Mouse (Mus musculus) liver, postnatal 0 days (tissue): ENCODE measurements around the gene Pmp22. TPM values are rescaled to one million over a fixed set of nuclear protein-coding genes. Genes with fewer than 3 reads are reported as not detected.
A peak's percentile ranks its signal among the peaks of the same experiment; 100 is the strongest.

Experiments
- ATAC-seq: fragments of 200-750 bp; cut with Nextera tagmentation; 2 replicates; pipeline ENCODE4 v1.8.0; 2017; ENCODE audit warnings: mild to moderate bottlenecking, moderate library complexity
- DNase-seq: peaks from one replicate; pipeline ENCODE4 v3.0.0-alpha.2; 2016
- H3K27ac ChIP-seq: fragments of 300-500 bp; sonication (generic); 2 replicates; pipeline ENCODE4 v1.5.1; 2014; ENCODE audit warnings: antibody characterized with exemption, moderate library complexity, mild to moderate bottlenecking, low read depth
- H3K27me3 ChIP-seq: fragments of 300-500 bp; sonication (generic); 2 replicates; pipeline ENCODE4 v1.6.1; 2014; ENCODE audit warnings: low read length, control low read depth, mixed read lengths; ENCODE audit not compliant: insufficient read depth
- H3K36me3 ChIP-seq: fragments of 300-500 bp; sonication (generic); replicated peaks from 2 replicates; pipeline ENCODE4 v1.6.1; 2014; ENCODE audit warnings: mild to moderate bottlenecking, control low read depth, low read length, moderate library complexity, mixed read lengths; ENCODE audit not compliant: insufficient read depth
- H3K4me1 ChIP-seq: fragments of 300-500 bp; sonication (generic); 2 replicates; pipeline ENCODE4 v1.6.1; 2014; ENCODE audit warnings: antibody characterized with exemption, mild to moderate bottlenecking, control low read depth; ENCODE audit not compliant: insufficient read depth
- H3K4me2 ChIP-seq: fragments of 300-500 bp; sonication (generic); 2 replicates; pipeline ENCODE4 v1.6.1; 2014; ENCODE audit warnings: low read depth, mild to moderate bottlenecking, low read length, moderate library complexity, mixed read lengths
- H3K4me3 ChIP-seq: fragments of 300-500 bp; sonication (generic); 2 replicates; pipeline ENCODE4 v1.5.1; 2014; ENCODE audit warnings: low read depth, low read length
- H3K9ac ChIP-seq: fragments of 300-500 bp; sonication (generic); replicated peaks from 2 replicates; pipeline ENCODE4 v1.6.1; 2014; ENCODE audit warnings: mild to moderate bottlenecking, moderate library complexity
- H3K9me3 ChIP-seq: fragments of 300-500 bp; sonication (generic); 2 replicates; pipeline ENCODE4 v1.6.1; 2016; ENCODE audit warnings: mild to moderate bottlenecking, control low read depth, low read length, mixed read lengths
- CTCF ChIP-seq: sonication (generic); IDR thresholded peaks from 2 replicates; pipeline ENCODE4 v1.5.1; 2016; ENCODE audit warnings: antibody characterized with exemption, low read depth
- EP300 ChIP-seq: IDR thresholded peaks from 2 replicates; pipeline ENCODE4 v1.6.1; 2016; ENCODE audit warnings: antibody characterized with exemption, low read depth, mild to moderate bottlenecking
- WGBS: fragments of 180-500 bp; shearing (Covaris S2); extraction: QIAGEN DNeasy Blood & Tissue Kit; methylation state at CpG from one replicate; pipeline ENCODE4 v1.1.7; 2014; ENCODE audit not compliant: insufficient replicate concordance; 5-methylcytosine and 5-hydroxymethylcytosine counted together
- polyA plus RNA-seq: library from polyadenylated mRNA; unstranded; fragments of >200 nt; fragmentation: Nextera tagmentation; extraction: Ambion mirVana; gene quantifications from 2 replicates; pipeline ENCODE4 v1.2.1, GENCODE M21; 2015

The Pmp22 gene
- polyA plus RNA-seq, 1 experiment from 2014 or later: 12.9 TPM

- Histone ChIP-seq H3K27ac (no peak overlapping the region), H3K9ac (no peak overlapping the region)
- 27% methylated on average over 4 of the region's 4 CpGs for WGBS
Observed at GRCm38 (mm10) chr11:63124316-63124715, 4.5 kb upstream of the Pmp22 start.

DNA sequence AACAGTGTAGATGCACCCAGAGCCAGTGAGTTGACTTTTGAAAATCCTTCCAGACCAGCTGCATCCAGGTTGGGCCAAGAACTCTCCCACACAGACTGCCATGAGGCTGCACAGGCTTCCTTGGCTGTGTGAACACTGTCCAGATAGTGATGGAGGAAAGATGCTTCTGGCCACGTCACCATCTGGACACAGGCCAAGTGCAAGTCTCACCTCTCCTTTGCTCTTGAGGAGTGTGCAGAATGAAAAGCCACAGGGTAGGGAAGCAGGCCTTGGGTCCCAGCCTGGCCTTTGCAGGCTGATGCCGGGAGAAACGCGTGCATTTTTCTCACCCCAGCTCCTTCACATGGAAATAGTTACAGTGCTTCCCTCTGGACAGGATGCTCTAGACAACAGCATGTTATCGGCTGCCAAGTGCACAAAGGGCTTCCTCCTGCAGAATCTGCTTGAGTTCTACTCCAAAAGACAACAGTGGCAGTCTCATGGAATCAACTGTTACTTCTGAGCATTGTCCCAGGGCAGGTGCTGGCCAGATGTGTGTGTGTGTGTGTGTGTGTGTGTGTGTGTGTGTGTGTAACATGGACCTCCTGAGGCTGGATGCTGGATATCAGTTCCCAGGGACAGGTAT, 2.8 kb upstream of the Pmp22 start:
- H3K36me3 ChIP-seq: no peaks in the 10 kb centered on the region
- peaks cover 4% of the 10 kb centered on the region; the same call in 1 of the 2 replicates for H3K4me1 ChIP-seq
- no peaks in the 10 kb centered on the region for H3K9me3 ChIP-seq
- ATAC-seq (no peak), DNase-seq (no peak)
- H3K4me2 ChIP-seq: no peak overlapping the region
- no peak for TF ChIP-seq EP300
- no peak for TF ChIP-seq CTCF
- WGBS: 56% methylated on average over 5 of the region's 5 CpGs
- H3K9ac ChIP-seq: no peak overlapping the region
- H3K27ac ChIP-seq: no peak overlapping the region
- peaks cover 2% of the 10 kb centered on the region; the same call in 1 of the 2 replicates for H3K27me3 ChIP-seq
- no peak overlapping the region for H3K4me3 ChIP-seq

More at GRCm38 (mm10) chr11:63124316-63124715, 4.5 kb upstream of the Pmp22 start:
- 0 out of 2 replicates have a peak, but pooled peaks cover under 1% of the 10 kb centered on the region for H3K4me1 ChIP-seq
- no peak overlapping the region for H3K4me2 ChIP-seq
- DNase-seq (no peak), ATAC-seq (no peak)
- TF ChIP-seq CTCF (peak; percentile 39), EP300 (no peak)
- H3K27me3 ChIP-seq: no peaks in the 10 kb centered on the region
- no peaks in the 10 kb centered on the region for H3K9me3 ChIP-seq
- no peak overlapping the region for H3K4me3 ChIP-seq
- no peaks in the 10 kb centered on the region for H3K36me3 ChIP-seq

GRCm38 (mm10) chr11:63126976-63127375, 1.8 kb upstream of the Pmp22 start:
- ATAC-seq (no peak), DNase-seq (no peak)
- Histone ChIP-seq H3K4me3 (no peak overlapping the region), H3K9ac (no peak overlapping the region), H3K27ac (no peak overlapping the region), H3K27me3 (peaks cover 12% of the 10 kb centered on the region), H3K4me2 (no peak overlapping the region), H3K36me3 (no peaks in the 10 kb centered on the region), H3K9me3 (no peaks in the 10 kb centered on the region), H3K4me1 (peaks cover 6% of the 10 kb centered on the region; the same call in 1 of the 2 replicates)
- WGBS: 62% methylated on average over 8 of the region's 8 CpGs
- no peak for TF ChIP-seq EP300

- WGBS: 75% methylated on average over 4 of the region's 4 CpGs
- TF ChIP-seq EP300: no peak
- no peak for TF ChIP-seq CTCF
- DNase-seq (no peak), ATAC-seq (no peak)
- no peak overlapping the region for H3K4me2 ChIP-seq
- no peak overlapping the region for H3K9ac ChIP-seq
- H3K9me3 ChIP-seq: no peaks in the 10 kb centered on the region
- peaks cover 6% of the 10 kb centered on the region; the same call in 1 of the 2 replicates for H3K4me1 ChIP-seq
- no peaks in the 10 kb centered on the region for H3K36me3 ChIP-seq
- H3K4me3 ChIP-seq: no peak overlapping the region
- H3K27ac ChIP-seq: no peak overlapping the region
- peaks cover 13% of the 10 kb centered on the region for H3K27me3 ChIP-seq
Observed at GRCm38 (mm10) chr11:63127513-63127912, 1.3 kb upstream of the Pmp22 start.

GRCm38 (mm10) chr11:63129375-63129774, 593 bp downstream of the Pmp22 start:
- Histone ChIP-seq H3K36me3 (no peaks in the 10 kb centered on the region; the same call in 1 of the 2 replicates), H3K9me3 (no peaks in the 10 kb centered on the region), H3K9ac (no peak overlapping the region), H3K27me3 (peaks cover 21% of the 10 kb centered on the region), H3K4me1 (peaks cover 6% of the 10 kb centered on the region; the same call in 1 of the 2 replicates), H3K4me2 (no peak overlapping the region), H3K4me3 (no peak overlapping the region), H3K27ac (no peak overlapping the region)
- DNase-seq (no peak), ATAC-seq (no peak)
- WGBS: 13% methylated on average over 9 of the region's 9 CpGs
- TF ChIP-seq EP300: no peak
- no peak for TF ChIP-seq CTCF

DNA sequence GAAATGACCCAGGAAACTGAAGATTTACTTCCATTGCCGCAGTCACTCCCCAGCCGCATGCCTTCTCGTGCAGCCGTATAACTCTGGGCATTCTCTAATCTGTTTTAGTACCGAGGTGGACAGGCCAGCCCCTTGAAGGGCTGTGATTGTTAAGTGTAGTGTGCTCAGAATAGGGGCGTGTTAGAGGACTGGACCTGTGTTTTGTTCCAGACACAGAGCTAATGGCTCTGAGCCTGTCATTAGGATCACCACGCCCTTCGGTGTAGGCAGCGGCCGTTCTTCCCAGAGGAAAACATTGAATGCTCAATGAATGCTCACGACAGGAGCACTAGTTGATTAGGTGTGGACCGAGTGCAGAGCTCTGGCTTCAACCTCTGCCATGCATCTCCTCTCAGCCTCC, 1.1 kb downstream of the Pmp22 start:
- Histone ChIP-seq H3K4me3 (no peak overlapping the region), H3K36me3 (peaks cover 3% of the 10 kb centered on the region; the same call in 1 of the 2 replicates), H3K9ac (no peak overlapping the region), H3K27me3 (peaks cover 21% of the 10 kb centered on the region), H3K9me3 (no peaks in the 10 kb centered on the region), H3K27ac (no peak overlapping the region), H3K4me2 (no peak overlapping the region), H3K4me1 (peaks cover 6% of the 10 kb centered on the region; the same call in 1 of the 2 replicates)
- 46% methylated on average over 12 of the region's 12 CpGs for WGBS
- DNase-seq (no peak), ATAC-seq (no peak)
- TF ChIP-seq EP300 (no peak), CTCF (no peak)
